Mouse (Mus musculus): ENCODE results near the gene Kcnd3. TPM values are rescaled to one million over a fixed set of nuclear protein-coding genes. Genes with fewer than 3 reads are reported as not detected.
A peak's percentile ranks its signal among the peaks of the same experiment; 100 is the strongest.

Kcnd3 gene
- 0.13 and 0.19 TPM in 2 replicates for polyA plus RNA-seq (2016; fragmentation: Nextera tagmentation; extraction: Ambion mirVana)

DNA sequence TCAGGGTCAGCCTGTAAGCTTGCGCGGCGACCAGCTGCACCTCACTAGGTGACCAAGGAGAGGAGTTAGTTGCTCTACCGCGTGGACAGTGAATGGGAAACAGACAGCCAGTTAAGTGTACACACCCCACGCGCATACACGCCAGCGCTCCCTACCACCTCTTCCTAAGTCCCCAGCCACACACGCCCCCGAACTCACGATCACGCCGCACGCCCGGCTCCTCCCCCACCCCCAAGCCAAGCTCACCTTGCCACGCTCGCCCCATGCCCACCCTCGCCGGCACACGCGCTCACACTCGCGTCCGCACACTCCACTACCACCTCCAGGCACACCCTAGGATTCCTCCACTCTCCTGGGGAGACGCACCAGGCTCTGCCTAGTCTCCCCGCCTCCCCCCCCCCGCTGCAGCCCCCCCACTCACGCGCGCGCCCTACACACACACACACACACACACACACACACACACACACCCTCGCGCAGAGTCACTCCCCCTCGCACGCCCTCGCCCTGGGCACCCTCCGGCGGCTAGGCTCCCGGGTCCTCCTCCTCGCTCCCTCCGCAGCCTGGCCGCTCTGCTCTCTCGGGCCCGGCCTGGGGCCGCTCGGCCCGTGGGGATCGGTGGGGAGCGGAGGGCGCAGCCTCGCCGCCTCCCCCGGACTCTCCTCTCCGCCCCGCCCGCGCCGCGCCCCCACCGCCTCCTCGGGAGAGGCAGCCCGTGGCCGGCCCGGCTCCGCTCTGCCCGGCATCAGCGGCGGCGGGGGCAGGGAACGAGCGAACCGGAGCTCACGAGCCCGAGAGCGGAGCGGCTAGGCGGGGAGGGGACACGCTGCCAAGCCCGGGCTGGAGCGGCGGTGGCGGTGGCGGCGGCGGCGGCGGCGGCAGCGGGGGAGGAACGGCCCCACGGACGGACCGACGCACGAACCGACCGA lies at the start of gene Kcnd3:
TSS of gene Kcnd3 (plus strand) at position 704 of the 929 bp plus-strand sequence.
- Histone ChIP-seq H3K4me1 (peaks cover 29% of the 10 kb centered on the region), H3K9me3 (replicated peaks) (no peaks in the 10 kb centered on the region), H3K4me3 (peak within 1 kb of the TSS; percentile 68), H3K36me3 (no peaks in the 10 kb centered on the region), H3K27ac (peak within 1 kb of the TSS; percentile 66), H3K27me3 (ENCODE audit: low read depth, poor library complexity, severe bottlenecking) (peaks cover 96% of the 10 kb centered on the region)
- WGBS, result under 1% methylated on average over 68 of the region's 98 CpGs
- DNase-seq (ENCODE audit: low spot score), result peak; percentile 41

GRCm38 (mm10) chr3:105402676-105403075 lies 49.5 kb upstream of the Kcnd3 start:
- Histone ChIP-seq H3K4me1 (no peaks in the 10 kb centered on the region), H3K27me3 (ENCODE audit: low read depth, poor library complexity, severe bottlenecking) (no peaks in the 10 kb centered on the region), H3K36me3 (no peaks in the 10 kb centered on the region), H3K9me3 (replicated peaks) (no peaks in the 10 kb centered on the region), H3K27ac (no peak overlapping the region), H3K4me3 (no peak overlapping the region)
- WGBS, result 79% methylated on average over 5 of the region's 5 CpGs
- DNase-seq (ENCODE audit: low spot score), result no peak

DNA sequence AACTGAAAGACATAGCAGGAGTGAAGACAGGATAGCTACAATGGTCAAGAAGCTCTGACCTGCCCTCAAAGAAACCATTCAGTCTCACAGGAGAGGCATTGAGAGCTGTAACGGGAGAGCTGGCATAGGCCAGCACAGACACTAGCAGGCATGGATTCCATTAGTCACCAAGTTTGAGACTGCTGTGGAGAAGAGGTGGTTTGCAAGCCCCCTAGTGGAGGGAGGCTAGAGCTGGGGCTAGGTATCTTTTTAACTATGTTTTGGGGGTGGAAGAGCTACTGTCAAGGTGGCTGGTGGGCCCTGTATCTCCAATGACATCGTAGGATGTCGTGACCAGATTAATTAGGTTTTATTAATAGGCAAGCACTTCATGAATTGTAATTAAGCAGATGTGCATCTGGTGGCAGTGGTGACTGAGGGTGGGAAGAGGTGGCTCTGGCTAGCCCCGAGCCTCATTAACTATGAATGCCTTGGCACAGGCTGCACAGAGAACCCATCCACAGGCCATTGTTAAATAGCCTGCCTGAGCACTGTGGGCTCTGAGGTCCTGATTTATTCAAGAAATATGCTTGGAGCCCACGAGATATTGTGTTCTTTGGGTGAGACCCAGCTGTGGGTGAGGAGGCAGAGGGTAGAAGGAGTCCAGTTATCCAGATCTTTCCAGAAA lies 48.6 kb upstream of the Kcnd3 start:
- no peak overlapping the region for H3K27ac ChIP-seq
- H3K4me1 ChIP-seq, result no peaks in the 10 kb centered on the region
- H3K27me3 ChIP-seq (ENCODE audit: low read depth, poor library complexity, severe bottlenecking), result no peaks in the 10 kb centered on the region
- H3K9me3 ChIP-seq (replicated peaks), result no peaks in the 10 kb centered on the region
- H3K4me3 ChIP-seq, result no peak overlapping the region
- H3K36me3 ChIP-seq, result no peaks in the 10 kb centered on the region
- WGBS, result 75% methylated on average over 5 of the region's 5 CpGs
- DNase-seq (ENCODE audit: low spot score), result no peak

GRCm38 (mm10) chr3:105404077-105404446 lies 48.1 kb upstream of the Kcnd3 start:
- WGBS, result 94% methylated on average over 4 of the region's 4 CpGs
- H3K27ac ChIP-seq, result no peak overlapping the region
- DNase-seq (ENCODE audit: low spot score), result no peak

GRCm38 (mm10) chr3:105405516-105405915 lies 46.6 kb upstream of the Kcnd3 start:
- Histone ChIP-seq H3K4me1 (no peaks in the 10 kb centered on the region), H3K4me3 (no peak overlapping the region), H3K27me3 (ENCODE audit: low read depth, poor library complexity, severe bottlenecking) (no peaks in the 10 kb centered on the region), H3K27ac (no peak overlapping the region), H3K9me3 (replicated peaks) (no peaks in the 10 kb centered on the region), H3K36me3 (no peaks in the 10 kb centered on the region)
- no peak for DNase-seq (ENCODE audit: low spot score)
- 91% methylated on average over 7 of the region's 7 CpGs for WGBS

More at GRCm38 (mm10) chr3:105404077-105404446, 48.1 kb upstream of the Kcnd3 start:
- Histone ChIP-seq H3K4me3 (no peak overlapping the region), H3K9me3 (replicated peaks) (no peaks in the 10 kb centered on the region), H3K36me3 (no peaks in the 10 kb centered on the region), H3K27me3 (ENCODE audit: low read depth, poor library complexity, severe bottlenecking) (no peaks in the 10 kb centered on the region), H3K4me1 (no peaks in the 10 kb centered on the region)

DNA sequence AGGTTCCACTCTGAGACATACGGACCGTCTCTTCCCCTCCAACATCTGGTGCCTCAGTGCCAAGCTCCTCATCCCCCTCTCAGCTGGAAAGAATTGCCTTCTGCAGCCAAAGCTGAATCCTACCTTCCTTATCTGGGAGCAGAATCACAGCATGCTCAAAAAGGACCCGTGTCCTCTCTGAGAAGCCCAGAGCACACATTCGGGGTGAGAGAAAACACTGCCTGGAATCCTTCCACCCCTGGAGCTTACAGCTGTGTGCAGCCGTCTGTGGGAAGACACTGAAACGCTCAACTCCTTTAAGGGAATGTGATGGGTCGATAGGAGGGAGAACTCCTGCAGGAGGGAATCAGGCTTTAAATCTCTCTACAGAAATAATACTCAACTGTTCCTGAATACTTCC lies 46.1 kb upstream of the Kcnd3 start:
- H3K36me3 ChIP-seq, result no peaks in the 10 kb centered on the region
- no peaks in the 10 kb centered on the region for H3K27me3 ChIP-seq (ENCODE audit: low read depth, poor library complexity, severe bottlenecking)
- no peak overlapping the region for H3K27ac ChIP-seq
- 61% methylated on average over 7 of the region's 7 CpGs for WGBS
- H3K9me3 ChIP-seq (replicated peaks), result no peaks in the 10 kb centered on the region
- DNase-seq (ENCODE audit: low spot score), result no peak
- no peaks in the 10 kb centered on the region for H3K4me1 ChIP-seq
- no peak overlapping the region for H3K4me3 ChIP-seq

GRCm38 (mm10) chr3:105408211-105408610 lies 43.9 kb upstream of the Kcnd3 start:
- H3K9me3 ChIP-seq (replicated peaks), result no peaks in the 10 kb centered on the region
- H3K27ac ChIP-seq, result no peak overlapping the region
- H3K36me3 ChIP-seq, result no peaks in the 10 kb centered on the region
- no peaks in the 10 kb centered on the region for H3K4me1 ChIP-seq
- no peak overlapping the region for H3K4me3 ChIP-seq
- no peak for DNase-seq (ENCODE audit: low spot score)
- H3K27me3 ChIP-seq (ENCODE audit: low read depth, poor library complexity, severe bottlenecking), result no peaks in the 10 kb centered on the region
- whole genome bisulfite sequencing, result 70% methylated on average over 3 of the region's 3 CpGs

DNA sequence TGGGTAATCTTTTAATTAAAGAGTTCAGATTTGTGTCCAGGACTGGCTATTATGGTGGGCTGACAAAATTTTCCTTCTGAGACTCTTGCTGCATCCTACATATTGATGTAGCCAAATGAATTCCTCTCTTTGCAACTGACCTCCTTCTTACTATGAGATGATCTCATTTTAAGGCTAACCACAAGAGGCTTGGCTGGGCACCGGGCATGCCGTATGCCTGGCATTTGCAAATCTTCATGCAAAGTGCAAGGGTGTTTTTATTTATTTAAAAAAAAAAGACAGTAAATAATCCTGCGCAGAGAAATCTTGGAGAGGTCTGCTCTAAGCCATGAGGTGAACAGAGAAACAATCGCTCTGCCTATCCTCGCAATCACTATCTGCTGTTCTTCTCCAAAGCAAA lies 41.3 kb upstream of the Kcnd3 start:
- Histone ChIP-seq H3K9me3 (replicated peaks) (no peaks in the 10 kb centered on the region), H3K27me3 (ENCODE audit: low read depth, poor library complexity, severe bottlenecking) (no peaks in the 10 kb centered on the region), H3K27ac (no peak overlapping the region), H3K4me1 (no peaks in the 10 kb centered on the region), H3K36me3 (no peaks in the 10 kb centered on the region), H3K4me3 (no peak overlapping the region)
- no peak for DNase-seq (ENCODE audit: low spot score)
- 95% methylated on average over 5 of the region's 5 CpGs for WGBS

DNA sequence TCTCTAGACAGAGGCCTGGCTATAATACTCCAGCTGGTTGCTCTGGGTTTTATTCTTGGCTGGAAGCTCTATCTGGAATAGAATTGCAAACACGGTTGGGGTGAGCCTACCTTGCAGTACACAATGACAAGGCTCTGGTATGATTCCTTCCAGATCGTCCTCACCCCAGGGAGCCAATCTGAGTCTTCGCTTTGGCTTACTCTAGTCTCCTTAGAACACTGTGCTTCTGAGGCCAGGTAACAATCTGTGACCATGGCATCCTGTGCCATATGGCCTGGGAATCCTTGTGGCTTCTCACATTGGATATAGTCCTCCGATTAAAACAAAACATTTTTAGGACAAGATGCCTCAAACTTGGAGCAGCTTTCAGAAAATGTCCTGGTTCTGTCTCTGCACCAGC lies 40.4 kb upstream of the Kcnd3 start:
- Histone ChIP-seq H3K27ac (no peak overlapping the region), H3K27me3 (ENCODE audit: low read depth, poor library complexity, severe bottlenecking) (no peaks in the 10 kb centered on the region), H3K4me3 (no peak overlapping the region), H3K9me3 (replicated peaks) (no peaks in the 10 kb centered on the region), H3K36me3 (no peaks in the 10 kb centered on the region), H3K4me1 (no peaks in the 10 kb centered on the region)
- DNase-seq (ENCODE audit: low spot score), result no peak
- WGBS, result 90% methylated on average over 4 of the region's 4 CpGs

GRCm38 (mm10) chr3:105412229-105412628 lies 39.9 kb upstream of the Kcnd3 start:
- no peak overlapping the region for H3K4me3 ChIP-seq
- no peaks in the 10 kb centered on the region for H3K4me1 ChIP-seq
- H3K9me3 ChIP-seq (replicated peaks), result no peaks in the 10 kb centered on the region
- no peaks in the 10 kb centered on the region for H3K36me3 ChIP-seq
- DNase-seq (ENCODE audit: low spot score), result no peak
- H3K27ac ChIP-seq, result no peak overlapping the region
- 93% methylated on average over 2 of the region's 2 CpGs for WGBS
- H3K27me3 ChIP-seq (ENCODE audit: low read depth, poor library complexity, severe bottlenecking), result no peaks in the 10 kb centered on the region

- Histone ChIP-seq H3K36me3 (no peaks in the 10 kb centered on the region), H3K27ac (no peak overlapping the region), H3K9me3 (replicated peaks) (no peaks in the 10 kb centered on the region), H3K4me1 (no peaks in the 10 kb centered on the region), H3K27me3 (ENCODE audit: low read depth, poor library complexity, severe bottlenecking) (no peaks in the 10 kb centered on the region), H3K4me3 (no peak overlapping the region)
- DNase-seq (ENCODE audit: low spot score), result no peak
These were observed 39.4 kb upstream of the Kcnd3 start for GRCm38 (mm10) chr3:105412681-105413080.

DNA sequence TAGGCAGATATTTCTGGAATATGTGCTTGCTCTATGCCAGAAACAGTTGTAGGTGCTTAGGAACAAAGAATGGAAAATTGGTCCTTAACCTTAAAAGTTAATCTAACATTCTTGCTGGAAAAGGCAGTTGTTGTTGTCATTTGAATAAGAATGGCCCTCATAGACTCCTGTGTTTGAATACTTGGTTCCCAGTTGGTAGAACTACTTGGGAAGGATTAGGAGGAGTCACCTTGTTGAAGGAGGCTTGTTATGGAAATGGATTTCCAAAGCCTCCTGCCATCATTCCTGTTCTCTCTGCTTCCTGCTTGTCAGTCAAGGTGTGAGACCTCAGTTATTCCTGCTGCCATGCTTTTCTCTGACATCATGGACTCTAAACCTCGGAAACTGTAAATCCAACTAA lies 33.7 kb upstream of the Kcnd3 start:
- H3K4me1 ChIP-seq, result peaks cover 3% of the 10 kb centered on the region
- 93% methylated on average over 1 of the region's 1 CpGs for WGBS

GRCm38 (mm10) chr3:105422391-105422790 lies 29.7 kb upstream of the Kcnd3 start:
- H3K27me3 ChIP-seq (ENCODE audit: low read depth, poor library complexity, severe bottlenecking), result no peaks in the 10 kb centered on the region
- no peak overlapping the region for H3K4me3 ChIP-seq

More for the DNA sequence above, 33.7 kb upstream of the Kcnd3 start:
- Histone ChIP-seq H3K9me3 (replicated peaks) (no peaks in the 10 kb centered on the region), H3K27me3 (ENCODE audit: low read depth, poor library complexity, severe bottlenecking) (no peaks in the 10 kb centered on the region), H3K27ac (no peak overlapping the region), H3K36me3 (no peaks in the 10 kb centered on the region), H3K4me3 (no peak overlapping the region)
- DNase-seq (ENCODE audit: low spot score), result no peak

More at GRCm38 (mm10) chr3:105422391-105422790, 29.7 kb upstream of the Kcnd3 start:
- no peaks in the 10 kb centered on the region for H3K36me3 ChIP-seq
- H3K4me1 ChIP-seq, result peaks cover 30% of the 10 kb centered on the region
- H3K9me3 ChIP-seq (replicated peaks), result no peaks in the 10 kb centered on the region
- no peak overlapping the region for H3K27ac ChIP-seq
- no peak for DNase-seq (ENCODE audit: low spot score)
